Mouse (Mus musculus) heart, postnatal 4 days (tissue): ENCODE results near the gene Antxr2. TPM values are rescaled to one million over a fixed set of nuclear protein-coding genes. Genes with fewer than 3 reads are reported as not detected.

Experiments
- DNase-seq: peaks from one replicate; pipeline ENCODE4 v3.0.0; 2021
- total RNA-seq, 2 experiments: library from RNA; stranded (reverse); gene quantifications; 2 replicates each; pipeline ENCODE4 v1.2.3; 2021

Antxr2 gene
- total RNA-seq, 2 experiments from 2014 or later = 107 to 108 TPM

- DNase-seq = peak; percentile 60
Measured at GRCm38 (mm10) chr5:97986656-97987294, 44.1 kb downstream of the Antxr2 start.

GRCm38 (mm10) chr5:97983375-97983774, 47.5 kb downstream of the Antxr2 start:
- no peak for DNase-seq

DNA sequence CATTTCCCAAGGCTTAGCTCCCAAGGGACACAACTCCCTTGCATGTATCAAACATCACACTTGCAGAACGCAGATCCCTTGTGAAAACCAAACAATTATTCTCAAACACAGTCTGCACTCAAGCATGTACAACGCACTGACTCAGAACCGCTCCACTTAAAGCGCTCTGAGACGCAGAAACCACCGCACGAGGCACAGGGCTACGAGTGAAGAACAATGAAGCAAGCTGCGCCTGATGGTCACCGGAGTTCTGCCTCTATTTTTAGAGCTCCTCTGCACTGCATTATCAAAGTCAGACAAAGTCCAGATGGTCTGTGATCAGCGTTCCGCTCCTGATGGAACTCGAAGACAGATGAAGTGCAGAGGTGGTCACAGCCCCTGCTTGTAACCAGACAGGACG, 50.4 kb downstream of the Antxr2 start:
- DNase-seq = peak; percentile 57

GRCm38 (mm10) chr5:97973293-97973692, 57.5 kb downstream of the Antxr2 start:
- DNase-seq = no peak

GRCm38 (mm10) chr5:97972029-97972428, 58.8 kb downstream of the Antxr2 start:
- no peak for DNase-seq

GRCm38 (mm10) chr5:97971236-97971635, 59.6 kb downstream of the Antxr2 start:
- DNase-seq = no peak

DNA sequence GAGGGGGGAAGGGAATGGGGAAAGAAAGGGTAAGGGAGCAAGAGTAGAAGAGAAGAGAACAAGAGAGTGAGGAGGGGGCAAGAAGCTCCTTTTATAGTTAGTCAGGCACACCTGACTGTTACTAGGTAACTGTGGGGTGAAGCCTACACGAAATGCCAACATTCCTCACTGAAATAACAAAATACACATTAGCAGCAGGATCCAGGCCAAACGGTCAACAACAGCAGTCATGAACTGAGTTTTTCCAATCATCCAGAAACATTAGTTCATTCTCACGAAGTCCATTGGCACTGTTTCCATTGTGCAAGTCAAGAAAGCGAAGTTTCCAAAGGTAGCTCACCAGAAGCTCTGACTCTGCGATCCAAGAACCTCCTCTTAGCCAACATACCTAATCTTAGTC, 63.8 kb downstream of the Antxr2 start:
- no peak for DNase-seq

DNA sequence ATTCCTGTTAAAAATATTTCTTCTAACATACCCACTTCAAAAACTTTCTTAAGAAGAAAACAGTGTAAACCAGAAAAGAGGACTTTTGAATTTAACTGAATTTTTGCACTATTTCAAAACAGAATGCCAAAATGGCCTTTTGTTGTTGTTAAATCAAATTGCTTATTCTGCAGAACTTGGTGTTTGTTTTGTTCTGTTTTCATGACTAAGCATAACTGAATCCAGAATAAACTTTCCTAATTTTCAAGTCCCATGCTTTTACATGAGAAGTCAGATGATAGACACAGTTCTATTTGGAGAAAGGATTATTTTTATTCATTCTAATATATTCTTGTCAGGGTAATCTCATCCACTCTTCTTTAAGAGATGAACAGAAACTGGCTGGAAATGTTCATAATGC, 64.7 kb downstream of the Antxr2 start:
- no peak for DNase-seq

DNA sequence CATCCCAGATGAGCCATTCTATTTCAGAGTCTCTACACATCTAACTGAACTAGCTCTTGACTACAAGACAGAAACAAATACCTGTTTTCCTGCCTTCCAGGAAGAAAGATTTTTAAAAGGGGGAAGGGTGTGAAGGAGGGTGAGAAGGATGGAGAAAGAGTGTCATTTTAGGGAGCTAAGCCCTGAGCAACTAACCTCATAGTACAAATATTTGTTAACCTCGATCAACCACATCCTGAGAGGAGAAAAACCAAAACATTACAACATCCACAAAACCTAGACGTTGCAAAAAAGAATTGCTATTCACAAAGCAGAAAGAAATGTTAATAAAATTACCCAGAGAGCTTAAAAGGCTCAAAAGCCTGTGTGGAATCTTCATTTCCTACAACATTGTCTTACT, 66.4 kb downstream of the Antxr2 start:
- DNase-seq = no peak

DNA sequence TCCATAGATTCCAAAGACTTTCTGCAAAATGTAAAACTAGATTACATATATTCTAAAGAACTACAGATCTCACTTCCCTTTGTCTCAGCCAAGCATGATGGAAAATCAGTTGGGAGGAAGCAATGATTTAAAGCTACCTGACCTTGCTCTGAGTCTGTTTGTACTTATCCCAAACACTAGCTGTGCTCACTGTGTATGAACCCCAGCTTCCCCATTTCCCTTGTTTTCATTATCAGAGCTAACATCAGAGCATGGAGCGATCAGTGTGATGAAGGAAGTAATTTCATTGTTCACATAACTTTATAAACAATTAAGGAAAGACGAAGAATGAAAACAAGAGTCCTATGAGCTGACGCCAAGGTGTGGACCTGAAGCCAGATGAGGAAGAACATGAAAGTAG, 68.3 kb downstream of the Antxr2 start:
- no peak for DNase-seq

DNA sequence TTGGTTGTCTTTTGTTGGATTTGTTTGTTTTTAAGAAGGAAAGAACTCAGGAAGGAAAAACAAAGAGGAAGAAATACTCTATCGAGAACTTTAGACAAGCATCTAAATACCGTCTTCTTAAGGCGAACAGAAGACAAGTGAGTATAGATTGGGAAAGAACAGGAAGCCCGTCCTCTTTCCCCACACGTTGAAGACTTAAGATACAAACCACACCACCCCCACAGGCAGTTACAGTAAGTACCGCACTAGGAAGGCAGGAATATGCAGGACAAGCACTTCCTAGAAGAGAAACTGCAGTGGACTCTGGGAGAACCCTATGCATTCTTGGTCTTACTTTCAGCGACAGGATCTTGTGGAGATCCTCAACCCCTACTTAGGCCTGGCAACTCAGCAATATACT, 69.1 kb downstream of the Antxr2 start:
- DNase-seq = no peak

DNA sequence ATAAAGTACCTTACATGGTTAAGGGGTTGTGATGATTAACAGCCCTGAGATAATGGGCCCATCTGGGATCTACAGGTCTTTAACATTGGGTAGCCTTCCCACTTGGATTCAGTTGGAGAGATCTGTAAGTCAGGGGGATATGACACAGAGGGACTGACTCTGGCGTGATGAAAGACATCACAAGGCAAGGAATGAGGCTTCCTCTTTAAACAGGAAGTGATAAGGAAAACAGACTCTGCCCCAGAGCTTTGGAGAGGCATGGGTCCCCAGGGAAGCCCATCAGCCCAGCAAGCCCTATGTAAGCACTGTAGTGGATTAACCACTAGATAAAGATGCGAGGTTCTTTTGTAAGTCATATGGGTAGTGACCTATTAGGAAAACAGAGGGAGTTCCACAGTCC, 71.2 kb downstream of the Antxr2 start:
- DNase-seq = no peak

DNA sequence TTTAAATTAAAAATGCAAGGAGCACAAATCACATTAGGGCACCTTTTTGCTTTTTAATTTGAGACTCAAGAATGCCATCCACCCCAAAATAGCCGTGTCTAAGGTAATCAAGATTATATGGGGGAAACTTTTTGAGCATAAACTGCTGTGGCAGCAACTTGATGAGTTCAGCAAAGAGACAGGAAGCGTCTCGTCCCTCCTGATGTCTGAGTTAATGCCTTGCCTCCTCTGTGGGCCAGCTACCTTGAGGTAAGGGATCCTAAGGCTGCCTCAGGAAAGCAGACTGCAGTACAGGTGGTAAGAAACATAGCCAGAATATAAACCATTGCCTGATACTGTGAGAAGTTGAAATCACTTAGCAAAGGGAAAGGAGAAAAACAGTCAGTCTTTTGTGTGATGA, 71.8 kb downstream of the Antxr2 start:
- no peak for DNase-seq

DNA sequence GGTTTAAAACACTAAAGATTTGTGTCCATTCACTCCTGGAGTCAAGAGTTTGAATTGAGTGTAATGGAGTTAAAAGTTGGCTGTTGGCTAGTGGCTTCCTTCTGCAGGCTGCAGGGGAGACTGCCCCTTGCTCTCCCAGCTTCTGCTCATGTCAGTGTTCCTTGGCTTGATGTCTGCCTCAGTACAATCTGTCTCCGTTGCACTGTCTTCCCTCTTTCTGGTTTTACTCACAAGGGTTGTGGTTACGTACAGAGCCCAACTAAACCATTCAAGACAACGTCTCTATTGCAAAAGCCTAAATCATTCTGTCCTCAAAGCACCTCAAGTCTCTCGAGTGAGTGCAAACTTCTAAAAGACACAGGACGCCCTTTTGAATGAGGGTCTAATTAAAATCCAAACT, 73.3 kb downstream of the Antxr2 start:
- no peak for DNase-seq

DNA sequence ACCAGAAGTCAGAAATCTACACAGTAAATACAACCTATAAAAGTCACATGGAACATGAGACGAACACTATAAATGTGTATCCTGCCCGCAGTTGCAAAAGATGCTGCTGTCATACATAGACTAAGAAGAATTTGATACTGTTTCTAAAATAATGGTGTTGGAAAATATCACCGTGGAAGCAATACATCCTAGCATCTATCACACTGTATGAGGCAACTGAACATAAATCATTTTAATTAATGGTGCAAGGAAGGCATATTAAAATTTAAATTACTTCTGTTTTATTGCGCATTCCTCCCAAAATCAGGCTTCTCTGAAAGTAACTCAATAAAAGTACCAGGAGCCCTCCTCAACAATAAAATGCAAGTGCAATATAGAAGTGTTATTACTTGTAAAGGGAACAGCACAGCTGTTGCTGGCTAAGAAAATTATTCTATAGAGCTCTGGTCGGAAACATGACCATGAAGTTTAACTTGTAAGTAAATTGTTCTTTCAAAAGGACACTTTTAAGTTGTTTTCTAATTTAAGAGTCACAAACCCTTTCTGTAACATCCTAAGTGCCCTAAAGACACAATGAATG, 76.6 kb downstream of the Antxr2 start:
- DNase-seq = no peak

DNA sequence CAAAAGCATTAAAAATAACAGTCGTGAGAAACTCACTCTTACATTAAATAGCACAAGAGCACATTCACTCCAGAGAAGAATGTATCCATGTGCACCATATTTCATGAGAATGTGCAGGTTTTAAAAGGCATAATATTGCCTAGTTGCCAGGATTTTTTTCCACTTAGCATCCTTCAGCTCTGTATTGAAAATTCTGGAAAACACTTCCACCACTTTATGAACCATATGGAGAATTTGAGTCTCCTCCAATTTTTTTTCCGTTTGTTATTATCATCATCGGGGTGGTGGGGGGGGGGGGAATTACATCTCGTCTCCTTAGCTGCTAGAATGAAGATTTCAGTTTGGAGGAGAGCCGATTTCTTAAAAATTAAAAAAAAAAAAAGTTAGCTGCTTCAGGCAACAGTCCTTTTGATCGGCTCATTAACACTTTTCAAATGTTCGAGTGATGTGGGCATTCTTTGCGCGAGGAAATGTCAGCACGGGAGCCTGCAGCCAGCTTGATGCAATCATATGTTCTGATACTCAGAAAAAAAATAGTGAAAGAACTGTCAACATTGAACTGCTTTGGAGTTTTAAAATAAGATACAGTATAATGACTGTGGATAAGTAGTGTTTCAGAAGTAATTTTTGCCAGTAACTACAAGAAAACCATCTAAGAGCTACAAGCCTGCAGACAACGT, 77.5 kb downstream of the Antxr2 start:
- no peak for DNase-seq

DNA sequence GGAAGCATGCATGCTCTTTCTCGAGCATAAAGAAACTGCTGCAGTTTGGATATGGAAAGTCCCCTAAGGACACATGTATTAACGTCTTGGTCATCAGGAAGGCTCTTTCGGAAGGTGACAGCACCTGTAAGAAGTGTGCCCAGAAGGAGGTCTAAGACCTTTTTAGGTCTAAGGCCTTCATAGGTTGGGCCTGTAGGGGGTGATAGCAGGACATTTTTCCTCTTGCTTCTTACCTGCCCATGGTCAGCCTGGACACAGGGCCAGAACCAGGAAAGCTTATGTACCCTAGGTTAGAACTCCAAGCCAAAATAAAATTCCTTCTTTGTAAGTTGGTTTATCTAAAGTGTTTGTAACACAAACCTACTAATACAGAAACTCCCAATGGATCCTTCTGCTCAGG, 83.6 kb downstream of the Antxr2 start:
- DNase-seq = no peak

- no peak for DNase-seq
Measured at GRCm38 (mm10) chr5:97946236-97946635, 84.6 kb downstream of the Antxr2 start.

GRCm38 (mm10) chr5:97935140-97936129, 95.4 kb downstream of the Antxr2 start:
- peak; percentile 23 for DNase-seq

- DNase-seq = no peak
Measured at GRCm38 (mm10) chr5:97917654-97918053, 113.2 kb downstream of the Antxr2 start.

DNA sequence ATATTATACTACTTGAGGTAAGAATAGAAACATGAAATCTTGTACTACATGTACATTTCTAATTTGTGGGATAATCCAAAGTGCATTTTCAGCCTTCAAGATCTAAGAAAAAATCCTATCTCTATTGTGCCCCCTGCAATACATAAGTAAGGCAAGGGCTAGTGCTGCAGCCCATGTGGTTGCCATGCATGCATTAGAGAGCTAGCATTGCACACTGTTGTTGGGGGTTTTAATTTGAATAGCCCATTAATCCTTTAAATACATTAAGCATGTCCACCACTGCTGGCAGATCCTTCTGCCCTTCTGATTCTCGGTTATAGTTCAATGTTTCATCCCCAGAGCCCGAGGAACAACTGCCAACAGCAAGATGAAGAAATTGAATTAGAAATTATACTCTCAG, 116.0 kb downstream of the Antxr2 start:
- no peak for DNase-seq

GRCm38 (mm10) chr5:97913901-97914300, 116.9 kb downstream of the Antxr2 start:
- DNase-seq = no peak

GRCm38 (mm10) chr5:97907482-97907881, 123.4 kb downstream of the Antxr2 start:
- DNase-seq = no peak
